Mouse (Mus musculus): ENCODE results near the gene Donson.

Gene Donson

GRCm38 (mm10) chr16:91688619-91689334 is at the start of gene Donson:
Donson (minus strand) TSS chr16:91688770.
- DNase-seq, result peak; percentile 95 to 96

- DNase-seq, result no peak
These were observed 47.7 kb upstream of the Donson start for GRCm38 (mm10) chr16:91736046-91736816.

- peak; percentile 21 to 36 for DNase-seq
These were observed 46.2 kb upstream of the Donson start for GRCm38 (mm10) chr16:91734771-91735170.

- DNase-seq, result no peak
These were observed 44.2 kb upstream of the Donson start for GRCm38 (mm10) chr16:91732816-91733215.

DNA sequence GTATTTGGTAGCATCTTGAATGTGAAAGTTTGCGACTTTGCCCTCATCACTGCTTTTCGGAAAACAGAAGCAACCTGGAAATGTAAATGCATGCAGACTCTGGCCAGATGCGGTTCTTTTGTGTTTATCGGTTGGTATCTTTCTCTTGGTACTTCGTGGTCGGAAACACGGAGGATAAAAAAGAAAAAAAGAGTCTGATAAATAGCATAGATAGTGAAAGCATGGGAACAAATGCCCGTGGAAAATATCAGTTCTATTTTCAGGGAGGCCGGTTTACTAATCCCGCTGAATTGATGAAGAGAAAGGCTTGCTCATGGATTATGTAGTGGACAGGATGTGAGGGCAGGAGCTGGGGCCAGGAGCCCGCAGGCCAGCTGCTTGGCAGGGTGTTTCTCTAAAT is 41.9 kb upstream of the Donson start:
- peak; percentile 17 to 27 for DNase-seq

- DNase-seq, result peak; percentile 28 to 38
These were observed 41.4 kb upstream of the Donson start for GRCm38 (mm10) chr16:91729821-91730441.

GRCm38 (mm10) chr16:91729066-91729482 is 40.5 kb upstream of the Donson start, which contains the start of gene Itsn1:
Itsn1 (plus strand) TSS chr16:91729281.
- peak; percentile 98 for DNase-seq

DNA sequence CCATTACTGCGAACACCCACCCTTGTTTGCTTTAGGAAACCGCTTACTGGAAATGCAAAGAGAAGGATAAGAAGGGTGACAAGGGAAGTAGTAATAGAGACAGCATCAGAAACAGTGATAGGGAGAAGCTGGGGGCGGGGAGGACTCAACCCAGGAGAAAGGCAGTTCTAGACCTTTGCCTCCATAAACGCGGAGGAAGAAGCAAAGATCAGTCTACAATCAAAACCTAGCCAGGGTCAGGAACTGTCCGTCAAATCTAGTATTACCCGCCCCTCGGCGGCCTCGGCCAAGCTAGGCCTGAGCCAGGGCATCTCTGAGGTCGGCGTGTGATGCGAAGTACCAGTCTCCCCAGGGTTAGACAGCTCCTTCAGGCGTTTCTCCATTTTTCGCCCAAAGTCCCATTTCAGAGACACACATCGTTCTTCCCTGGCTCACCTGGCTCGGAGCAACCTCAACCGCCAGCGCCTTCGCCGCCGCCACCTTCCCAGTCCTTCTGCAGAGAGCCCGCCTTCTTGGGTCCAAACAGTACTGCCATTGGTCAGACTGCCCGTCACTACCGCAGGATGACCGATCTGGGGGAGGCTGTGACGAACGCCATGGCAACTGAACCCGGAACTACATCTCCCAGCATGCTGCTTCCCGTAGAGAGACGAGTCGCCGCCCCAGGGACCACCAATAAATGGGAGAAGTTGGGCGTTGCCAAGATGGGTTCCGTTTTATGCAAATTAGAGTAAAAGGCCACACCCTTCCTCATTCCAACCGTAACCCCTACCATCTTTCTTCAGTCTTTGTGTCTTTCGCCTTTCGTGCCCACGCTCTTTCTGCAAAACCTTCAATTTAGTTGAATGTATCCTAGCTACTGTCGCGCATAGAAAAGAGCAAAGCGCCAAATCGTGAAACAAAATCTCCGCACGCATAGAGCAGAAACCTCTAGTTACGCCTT is 39.8 kb upstream of the Donson start, which contains the start of gene Cryzl1:
Gene Cryzl1 (minus strand): TSS at position 853 of the 943 bp plus-strand sequence.
- DNase-seq, result peak; percentile 93 to 96

DNA sequence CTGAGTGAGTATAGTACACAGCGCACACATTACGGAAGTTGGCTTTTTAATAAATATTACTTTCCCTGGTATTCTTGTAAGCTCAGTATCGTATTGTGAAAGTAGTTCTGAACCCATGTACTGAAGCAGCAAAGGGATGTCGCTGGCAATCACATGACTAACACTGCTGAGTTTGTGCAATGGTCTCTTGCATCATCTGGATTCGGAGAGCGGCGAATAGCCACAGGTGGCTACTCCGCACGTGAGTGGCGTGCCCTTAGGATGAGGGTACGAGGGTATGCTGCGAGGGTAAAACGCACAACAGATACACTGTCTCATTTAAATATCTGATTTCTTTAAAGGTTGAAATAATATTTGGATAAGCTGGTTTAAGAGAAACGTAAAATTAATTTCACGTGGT is 38.9 kb upstream of the Donson start:
- no peak for DNase-seq

GRCm38 (mm10) chr16:91724247-91724646 is 35.7 kb upstream of the Donson start:
- peak; percentile 73 to 76 for DNase-seq

- DNase-seq, result no peak
These were observed 28.8 kb upstream of the Donson start for GRCm38 (mm10) chr16:91717399-91717798.

DNA sequence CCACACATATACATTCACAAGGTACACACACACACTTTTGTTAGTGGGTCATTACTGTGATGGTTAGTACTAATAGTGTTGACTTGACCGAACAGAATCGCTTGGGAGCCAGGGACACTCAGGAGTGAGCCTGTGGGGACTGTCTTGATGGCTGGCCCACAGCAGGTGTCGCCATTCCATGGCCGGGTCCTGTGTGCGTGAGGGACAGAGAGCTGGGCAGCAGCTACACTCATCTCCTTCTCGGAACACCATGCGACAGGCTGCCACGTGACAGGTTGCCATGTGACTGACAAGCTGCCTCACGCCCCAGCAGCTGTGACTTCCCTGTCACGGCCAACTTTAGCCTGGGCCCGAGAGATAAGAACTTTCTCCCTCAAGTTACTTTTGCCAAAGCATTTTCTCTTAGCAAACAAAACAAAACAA is 28.4 kb upstream of the Donson start:
- DNase-seq, result no peak

DNA sequence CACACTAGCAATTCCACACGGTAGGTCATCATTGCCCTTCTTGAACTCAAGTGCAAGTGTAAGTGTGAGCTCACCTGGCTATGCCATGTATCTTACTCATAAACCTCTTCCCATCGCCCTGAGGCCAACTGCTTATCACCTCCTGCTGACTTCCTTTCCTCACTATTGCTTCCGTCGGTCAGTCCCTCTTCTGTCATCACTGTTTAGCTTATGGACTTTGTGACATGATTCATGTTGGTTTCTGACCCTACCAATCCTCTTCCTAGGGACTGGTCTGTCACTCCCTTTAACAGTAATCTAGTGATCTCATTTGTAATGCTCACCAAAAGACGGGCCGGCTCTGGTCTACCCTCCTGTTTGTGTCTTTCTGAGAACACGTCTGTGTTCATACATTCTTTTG is 21.7 kb upstream of the Donson start:
- DNase-seq, result no peak

DNA sequence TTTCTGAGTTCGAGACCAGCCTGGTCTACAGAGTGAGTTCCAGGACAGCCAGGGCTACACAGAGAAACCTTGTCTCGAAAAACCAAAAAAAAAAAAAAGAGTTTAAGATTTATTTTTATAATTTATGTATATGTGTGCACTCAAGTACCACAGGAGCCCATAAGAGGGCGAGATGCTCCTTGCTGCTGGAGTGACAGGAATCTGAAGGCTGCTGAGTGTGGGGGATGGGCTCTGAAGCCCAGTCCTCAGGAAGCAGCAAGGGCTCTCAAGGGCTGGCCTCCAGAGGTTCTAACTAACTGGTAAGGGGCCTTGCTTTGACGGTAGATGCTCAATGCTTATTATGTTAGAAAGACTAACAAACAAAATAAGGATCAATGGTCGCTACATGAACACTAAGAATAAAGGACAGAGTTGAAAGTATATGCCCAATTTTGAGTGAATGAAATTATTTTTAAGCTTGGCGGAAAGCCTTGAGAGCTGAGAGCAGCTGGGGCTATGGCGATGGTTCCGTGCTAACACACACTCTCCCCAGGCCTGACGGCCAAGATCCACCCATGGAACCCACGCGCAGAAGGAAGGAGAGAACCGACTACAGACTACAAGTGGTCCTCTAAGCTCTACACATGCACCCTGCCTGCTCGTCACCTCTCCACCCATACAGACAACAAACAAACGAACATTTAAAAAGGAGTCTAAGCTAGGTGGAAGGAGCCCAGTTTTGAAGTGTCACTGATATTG is 16.2 kb upstream of the Donson start:
- DNase-seq, result no peak

DNA sequence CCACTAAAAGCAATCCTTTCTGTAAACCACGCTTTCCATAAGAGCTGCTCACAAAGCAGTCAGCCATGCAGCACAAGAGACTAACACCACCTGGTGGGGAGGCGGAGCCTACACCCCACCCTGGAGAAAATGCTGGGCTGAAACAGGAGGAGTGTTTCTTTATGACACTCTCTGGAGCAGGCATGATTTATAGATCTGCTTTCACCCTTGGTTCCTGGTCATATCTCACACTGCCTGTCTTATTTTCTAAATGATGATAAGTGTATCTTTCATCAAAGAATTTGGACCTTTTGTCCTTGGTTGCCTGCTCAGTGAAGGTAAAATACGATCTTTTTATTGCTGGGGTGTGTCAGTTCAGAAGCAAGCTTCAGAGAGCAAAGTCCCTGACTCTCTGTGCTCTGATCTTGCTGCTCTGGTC is 14.2 kb upstream of the Donson start:
- no peak for DNase-seq

DNA sequence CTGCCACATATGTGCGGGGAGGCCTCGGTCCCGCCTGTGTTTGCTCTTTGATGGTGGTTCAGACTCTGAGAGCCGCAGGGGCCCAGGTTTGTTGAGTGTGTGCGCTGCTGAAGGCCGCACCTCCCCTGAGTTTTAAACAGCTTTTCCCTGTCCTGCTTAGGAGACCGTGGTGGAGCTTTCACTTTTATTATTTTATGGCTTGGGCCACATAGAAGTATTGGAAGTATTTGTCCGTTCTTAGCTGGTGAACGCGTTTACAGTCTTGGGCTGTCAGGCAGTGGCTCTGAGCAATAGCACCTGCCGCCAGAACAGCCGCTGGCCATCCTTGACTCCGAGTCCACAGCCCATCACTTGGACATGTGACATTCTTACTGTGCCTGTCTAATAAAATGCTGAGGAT is 13.3 kb upstream of the Donson start:
- no peak for DNase-seq

DNA sequence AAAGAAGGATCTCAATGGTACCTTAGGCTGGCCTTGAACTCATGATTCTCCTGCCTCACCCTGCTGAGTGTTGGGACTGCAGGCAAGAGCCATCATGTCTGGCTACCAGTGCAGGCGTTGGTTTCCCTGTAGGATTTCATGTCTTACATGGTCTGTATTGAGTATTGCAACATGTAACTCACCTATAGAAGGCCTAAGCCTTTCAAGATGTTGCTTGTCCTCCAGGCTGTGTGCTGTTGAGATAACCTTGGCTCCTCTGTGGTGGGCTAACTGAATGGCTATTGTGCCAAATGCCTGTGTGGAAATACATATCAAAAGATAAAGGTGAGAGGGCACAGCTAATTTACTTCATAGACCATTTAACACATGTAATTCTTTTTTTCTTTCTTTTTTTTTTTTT is 10.4 kb upstream of the Donson start:
- DNase-seq, result no peak

- no peak for DNase-seq
These were observed 6.7 kb upstream of the Donson start for GRCm38 (mm10) chr16:91695108-91695755.

GRCm38 (mm10) chr16:91694455-91695084 is 6.0 kb upstream of the Donson start:
- peak; percentile 71 to 76 for DNase-seq

DNA sequence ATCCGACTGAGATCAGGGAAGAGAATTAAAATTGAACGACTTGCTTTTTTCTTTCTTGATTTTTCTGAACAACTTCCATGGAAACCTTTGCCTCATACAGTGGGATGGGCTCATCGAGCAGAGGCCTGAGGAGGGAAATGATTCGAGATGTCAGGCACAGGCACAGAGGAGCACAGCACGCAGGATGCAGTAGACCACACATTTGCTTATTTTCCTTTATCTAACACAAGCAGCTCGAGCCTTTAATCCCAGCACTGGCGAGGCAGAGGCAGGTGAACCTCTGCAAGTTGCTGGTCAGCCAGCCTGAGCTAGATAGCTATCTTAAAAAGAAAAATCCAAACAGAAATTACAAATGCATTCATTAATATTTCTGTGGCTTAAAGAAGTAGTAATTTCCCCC is 1.2 kb upstream of the Donson start:
- DNase-seq, result no peak
